In genomic region chrX:94140080-94140479, GRCm38 (mm10) we compare ENCODE assay signal across 20 mouse cellular contexts.
"Had no signal": no experiment of that assay in that cellular context is flagged by ENCODE, and none has a peak within 500 bp of the region (broad histone marks: within the 10 kb centered on the region; RNA-seq: fewer than 3 reads in every experiment).

No protein-coding gene starts in this region.

- H3K36me3 ChIP-seq: kidney, embryonic 15.5 days; limb, embryonic 12.5 days; limb, embryonic 15.5 days; lung, embryonic 15.5 days; midbrain, embryonic 10.5 days; midbrain, embryonic 13.5 days had no signal

- ATAC-seq: liver, postnatal 0 days; midbrain, embryonic 13.5 days; midbrain, embryonic 16.5 days had no signal

- DNase-seq: kidney, adult 11 months; kidney, adult 8-10 months; kidney, postnatal 10 days; kidney, postnatal 36 days; layer of hippocampus, postnatal 36 days; liver, postnatal 0 days; lung, postnatal 10 days; lung, postnatal 36 days; right cerebral cortex, adult 18-20 months; right cerebral cortex, postnatal 14 days; thymus, adult 2 months; thymus, postnatal 14 days; thymus, postnatal 4 days had no signal
